Comparison of ENCODE assay signal across 8 mouse cellular contexts in the genomic region with DNA sequence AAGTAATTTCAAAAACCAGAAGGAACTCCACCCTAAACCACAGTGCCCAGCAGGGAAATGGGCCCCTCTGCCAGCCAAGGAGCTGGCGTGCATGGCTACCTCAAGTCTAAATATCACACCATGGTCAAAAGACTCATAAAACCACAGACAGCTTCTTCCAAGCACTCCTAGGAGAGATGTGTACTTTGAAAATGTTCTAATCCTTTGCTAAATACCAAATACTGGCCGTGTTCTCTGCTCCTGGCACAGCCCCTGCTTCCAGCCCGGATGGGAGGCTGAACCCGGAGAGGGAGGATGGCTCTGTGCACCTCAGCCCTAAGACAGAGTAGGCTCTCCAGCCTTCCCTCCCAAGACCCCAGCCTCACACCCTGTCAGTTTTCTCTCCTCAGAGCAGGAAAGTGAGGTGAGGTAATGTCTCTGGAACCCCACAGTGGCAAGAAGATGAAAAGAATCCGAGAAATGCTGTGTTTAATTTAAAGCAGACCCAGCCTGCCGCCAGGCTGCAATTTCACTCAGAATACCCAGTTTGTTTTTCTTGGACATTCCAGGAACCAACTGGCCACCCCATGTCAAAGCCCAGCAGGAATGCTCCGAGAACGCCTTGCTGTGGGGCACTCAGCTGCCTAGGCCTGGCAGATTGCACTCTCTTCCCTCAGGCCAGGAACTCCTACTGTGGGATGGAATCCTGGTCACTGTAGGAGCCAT.
DNase-seq lines count a peak whose midpoint lies in the region; ATAC-seq and TF ChIP-seq lines count a peak whose summit lies in the region.

No protein-coding gene starts in this region.

- POLR2A ChIA-PET in Patski (lab: Charles Lee) = interaction anchor here (0.6 to 1.5 kb wide), 3 partner anchors 61 to 108 kb away, joined by 3 to 5 read pairs (median 3); no protein-coding TSS in a partner anchor

- peak overlapping the region; percentile 62 for H3K27ac ChIP-seq in gastrocnemius, adult 2 months
- peak overlapping the region; percentile 47 for H3K27ac ChIP-seq in forebrain, embryonic 16.5 days (ENCODE audit: low read length)
- peak overlapping the region; percentile 88 for H3K27ac ChIP-seq in limb, embryonic 13.5 days
- peak overlapping the region; percentile 66 for H3K27ac ChIP-seq in neural tube, embryonic 15.5 days (replicated peaks)

- no peak for TF ChIP-seq CTCF in gastrocnemius, adult 2 months (IDR thresholded peaks at IDR 0.05)
- TF ChIP-seq CTCF in Patski (IDR thresholded peaks at IDR 0.05) = no peak

- no peak overlapping the region for H3K4me3 ChIP-seq in gastrocnemius, adult 2 months
- no peak overlapping the region for H3K4me3 ChIP-seq in forebrain, embryonic 16.5 days (replicated peaks; ENCODE audit: low read length)
- H3K4me3 ChIP-seq in limb, embryonic 13.5 days = no peak overlapping the region
- H3K4me3 ChIP-seq in neural tube, embryonic 15.5 days (replicated peaks) = no peak overlapping the region

- H3K9me3 ChIP-seq in forebrain, embryonic 16.5 days (ENCODE audit: control insufficient read depth, low read length) = no peaks in the 10 kb centered on the region
- no peaks in the 10 kb centered on the region for H3K9me3 ChIP-seq in limb, embryonic 13.5 days
- no peaks in the 10 kb centered on the region for H3K9me3 ChIP-seq in neural tube, embryonic 15.5 days (replicated peaks)

- 46% methylated on average over 8 of the region's 8 CpGs for WGBS in forebrain, embryonic 16.5 days
- 6% methylated on average over 8 of the region's 8 CpGs for WGBS in limb, embryonic 13.5 days
- WGBS in neural tube, embryonic 15.5 days = 54% methylated on average over 8 of the region's 8 CpGs

- in situ Hi-C loops in Patski (cut with MboI; ENCODE audit: low pct_unique_long_range_greater_than_20kb) = loop anchor here (5.0 to 25.0 kb wide), 2 partner anchors 108 to 573 kb away; a partner anchor contains a TSS

- peak; percentile 83 for ATAC-seq in Patski
- peak; percentile 45; the same call in 1 of the 2 replicates for ATAC-seq in forebrain, embryonic 16.5 days
- ATAC-seq in limb, embryonic 13.5 days (ENCODE audit: low FRiP score, low read depth) = peak; percentile 88
- no peak for ATAC-seq in neural tube, embryonic 15.5 days (ENCODE audit: low FRiP score)

- no peaks in the 10 kb centered on the region for H3K36me3 ChIP-seq in forebrain, embryonic 16.5 days (ENCODE audit: control insufficient read depth, insufficient read depth)
- H3K36me3 ChIP-seq in limb, embryonic 13.5 days = no peaks in the 10 kb centered on the region
- H3K36me3 ChIP-seq in neural tube, embryonic 15.5 days = no peaks in the 10 kb centered on the region

- H3K27me3 ChIP-seq in Patski = no peaks in the 10 kb centered on the region
- no peaks in the 10 kb centered on the region for H3K27me3 ChIP-seq in forebrain, embryonic 16.5 days (replicated peaks; ENCODE audit: control insufficient read depth, insufficient read depth, low read length)
- no peaks in the 10 kb centered on the region for H3K27me3 ChIP-seq in limb, embryonic 13.5 days
- no peaks in the 10 kb centered on the region for H3K27me3 ChIP-seq in neural tube, embryonic 15.5 days (replicated peaks)

- DNase-seq in gastrocnemius, adult 2 months = peak; percentile 53
- no peak for DNase-seq in gastrocnemius, postnatal 14 days
- peak; percentile 87 for DNase-seq in Patski (ENCODE audit: low read depth, low spot score)
- no peak for DNase-seq in thymus, postnatal 14 days
- no peak for DNase-seq in urinary bladder, adult 2 months (ENCODE audit: low spot score)

- CTCF ChIA-PET in Patski (lab: Charles Lee) = interaction anchor here (2.4 to 3.5 kb wide), 3 partner anchors 9 to 109 kb away, joined by 5 to 11 read pairs (median 11); no protein-coding TSS in a partner anchor

- no peak overlapping the region for H3K9ac ChIP-seq in forebrain, embryonic 16.5 days (replicated peaks; ENCODE audit: low read depth, low read length)
- H3K9ac ChIP-seq in limb, embryonic 13.5 days = 0 out of 2 replicates have a peak overlapping the region, but pooled peaks have one; percentile 0
- no peak overlapping the region for H3K9ac ChIP-seq in neural tube, embryonic 15.5 days (replicated peaks)

- intact Hi-C loops in gastrocnemius, adult 2 months (cut with DNase I) = no loop called here
- intact Hi-C loops in gastrocnemius, postnatal 14 days (cut with DNase I; ENCODE audit: low total_unique reads) = no loop called here

- H3K4me1 ChIP-seq in forebrain, embryonic 16.5 days (replicated peaks; ENCODE audit: control insufficient read depth, insufficient read depth, low read length) = peaks cover 10% of the 10 kb centered on the region
- H3K4me1 ChIP-seq in limb, embryonic 13.5 days = peaks cover 52% of the 10 kb centered on the region
- H3K4me1 ChIP-seq in neural tube, embryonic 15.5 days = peaks cover 30% of the 10 kb centered on the region

- H3K4me2 ChIP-seq in forebrain, embryonic 16.5 days (ENCODE audit: low read length) = no peak overlapping the region
- H3K4me2 ChIP-seq in limb, embryonic 13.5 days (replicated peaks) = peak overlapping the region; percentile 44
- H3K4me2 ChIP-seq in neural tube, embryonic 15.5 days = no peak overlapping the region

Comparison
In these comparisons a context has a peak if more than half of its experiments do, and no peak if none do; other contexts are left out.
1. DNase-seq: peak in gastrocnemius, adult 2 months (single experiment) and Patski (single experiment); none in gastrocnemius, postnatal 14 days (single experiment), thymus, postnatal 14 days (single experiment) and urinary bladder, adult 2 months (single experiment).
2. Peak in every context shown above with its lines, with median percentiles within 50 percentile points of each other: H3K27ac ChIP-seq.